Mouse (Mus musculus) CH12.LX (cell line): ENCODE data around the gene Rora. TPM values are rescaled to one million over a fixed set of nuclear protein-coding genes. Genes with fewer than 3 reads are reported as not detected.

Experiments
- DNase-seq: peaks from one replicate; pipeline ENCODE4 v3.0.0-alpha.2; 2013; ENCODE audit errors: extremely low read depth
- H3K27ac ChIP-seq: 2 replicates; pipeline ENCODE4 v1.5.1; 2012; ENCODE audit warnings: low read depth, mild to moderate bottlenecking, control low read depth, moderate library complexity; ENCODE audit not compliant: insufficient read depth
- H3K27me3 ChIP-seq: replicated peaks from 2 replicates; pipeline ENCODE3; 2012; ENCODE audit warnings: inconsistent platforms
- H3K36me3 ChIP-seq, 2 experiments: replicated peaks in 1 of 2; 2 replicates each; pipeline versions ENCODE3 to v1.6.1; 2012; ENCODE audit warnings: inconsistent platforms in 1 of 2, low read length in 1 of 2, mild to moderate bottlenecking in 1 of 2, mixed read lengths in 1 of 2, moderate library complexity in 1 of 2; ENCODE audit not compliant: control insufficient read depth in 1 of 2, insufficient read depth in 1 of 2
- H3K4me1 ChIP-seq, 2 experiments: 2 replicates each; pipeline ENCODE4 v1.6.1; 2012; ENCODE audit warnings: inconsistent platforms in 1 of 2, moderate library complexity in 1 of 2; ENCODE audit not compliant: insufficient read depth in 2 of 2, control insufficient read depth in 1 of 2
- H3K4me2 ChIP-seq: 2 replicates; pipeline ENCODE4 v1.6.1; 2012; ENCODE audit warnings: low read depth, mild to moderate bottlenecking, control low read depth; ENCODE audit not compliant: poor library complexity, insufficient read depth, severe bottlenecking
- H3K4me3 ChIP-seq, 3 experiments: fragments of 150-350 bp in 1 of 3; sonication (generic) in 1 of 3; replicated peaks in 1 of 3; 2 replicates each; pipeline versions ENCODE3 to v1.5.1; 2011 to 2012; ENCODE audit warnings: low read depth in 2 of 3, low read length in 2 of 3, mild to moderate bottlenecking in 2 of 3, moderate library complexity in 2 of 3, control low read depth in 1 of 3, improper control_type of control experiment in 1 of 3, inconsistent platforms in 1 of 3, mixed read lengths in 1 of 3; ENCODE audit not compliant: poor library complexity in 1 of 3
- H3K79me2 ChIP-seq: replicated peaks from 2 replicates; pipeline ENCODE4 v1.6.1; 2012; ENCODE audit warnings: mild to moderate bottlenecking, moderate library complexity; ENCODE audit not compliant: control insufficient read depth, poor library complexity, insufficient read depth, severe bottlenecking; ENCODE audit errors: extremely low read depth
- H3K9ac ChIP-seq: 2 replicates; pipeline ENCODE4 v1.6.1; 2012; ENCODE audit warnings: low read depth, mild to moderate bottlenecking, control low read depth, moderate library complexity; ENCODE audit not compliant: insufficient read depth
- H3K9me3 ChIP-seq: replicated peaks from 2 replicates; pipeline ENCODE3; 2012; ENCODE audit warnings: low read length, inconsistent platforms, mixed read lengths
- BHLHE40 ChIP-seq: IDR thresholded peaks from 2 replicates; pipeline ENCODE4 v1.6.1; 2011; ENCODE audit warnings: mild to moderate bottlenecking, low read depth, low read length, improper control_type of control experiment
- CHD1 ChIP-seq: IDR thresholded peaks from 2 replicates; pipeline ENCODE4 v1.6.1; 2012; ENCODE audit warnings: low read depth, low read length, improper control_type of control experiment, inconsistent platforms
- CTCF ChIP-seq, 2 experiments: IDR thresholded peaks in 1 of 2; conservative IDR thresholded peaks in 1 of 2; 2 replicates each; pipeline ENCODE4 v1.5.1; 2011 to 2012; ENCODE audit warnings: low read depth in 2 of 2, low read length in 2 of 2, improper control_type of control experiment in 1 of 2, inconsistent platforms in 1 of 2, mild to moderate bottlenecking in 1 of 2, moderate library complexity in 1 of 2
- E2F4 ChIP-seq: IDR thresholded peaks from 2 replicates; pipeline ENCODE4 v1.6.1; 2011; ENCODE audit warnings: low read depth, low read length, improper control_type of control experiment; ENCODE audit not compliant: insufficient replicate concordance
- ETS1 ChIP-seq: conservative IDR thresholded peaks from 2 replicates; pipeline ENCODE4 v1.6.1; 2012; ENCODE audit warnings: low read depth, mild to moderate bottlenecking, inconsistent platforms, low read length, improper control_type of control experiment, moderate library complexity
- GABPA ChIP-seq: IDR thresholded peaks from 2 replicates; pipeline ENCODE4 v1.6.1; 2012; ENCODE audit warnings: low read depth, low read length, improper control_type of control experiment, inconsistent platforms; ENCODE audit not compliant: insufficient replicate concordance
- HCFC1 ChIP-seq: IDR thresholded peaks from 2 replicates; pipeline ENCODE4 v1.6.1; 2012; ENCODE audit warnings: low read depth, mild to moderate bottlenecking, inconsistent platforms, low read length, improper control_type of control experiment
- IRF4 ChIP-seq: IDR thresholded peaks from 2 replicates; pipeline ENCODE4 v1.6.1; 2014; ENCODE audit warnings: low read depth, mild to moderate bottlenecking, inconsistent platforms, low read length, improper control_type of control experiment
- JUN ChIP-seq: IDR thresholded peaks from 2 replicates; pipeline ENCODE4 v1.6.1; 2011; ENCODE audit warnings: low read depth, mild to moderate bottlenecking, low read length, improper control_type of control experiment, moderate library complexity; ENCODE audit not compliant: insufficient read depth
- JUND ChIP-seq: conservative IDR thresholded peaks from 2 replicates; pipeline ENCODE4 v1.6.1; 2011; ENCODE audit warnings: low read depth, low read length, improper control_type of control experiment
- KAT2A ChIP-seq: IDR thresholded peaks from 2 replicates; pipeline ENCODE4 v1.6.1; 2012; ENCODE audit warnings: low read length, improper control_type of control experiment, inconsistent platforms; ENCODE audit not compliant: insufficient replicate concordance
- MAFK ChIP-seq: IDR thresholded peaks from 2 replicates; pipeline ENCODE4 v1.6.1; 2011; ENCODE audit warnings: low read length, improper control_type of control experiment; ENCODE audit not compliant: insufficient replicate concordance
- MAX ChIP-seq: IDR thresholded peaks from 2 replicates; pipeline ENCODE4 v1.6.1; 2011; ENCODE audit warnings: low read length, improper control_type of control experiment
- MEF2A ChIP-seq: IDR thresholded peaks from 2 replicates; pipeline ENCODE4 v1.6.1; 2014; ENCODE audit warnings: low read depth, mild to moderate bottlenecking, inconsistent platforms, low read length, improper control_type of control experiment, borderline replicate concordance
- MYC ChIP-seq: IDR thresholded peaks from 2 replicates; pipeline ENCODE4 v1.6.1; 2011; ENCODE audit warnings: low read depth, mild to moderate bottlenecking, improper control_type of control experiment, low read length
- NRF1 ChIP-seq: IDR thresholded peaks from 2 replicates; pipeline ENCODE4 v1.6.1; 2014; ENCODE audit warnings: low read depth, mild to moderate bottlenecking, inconsistent platforms, low read length, improper control_type of control experiment, moderate library complexity
- POLR2A ChIP-seq: IDR thresholded peaks from 2 replicates; pipeline ENCODE4 v1.6.1; 2011; ENCODE audit warnings: low read depth, mild to moderate bottlenecking, improper control_type of control experiment, low read length
- POLR2AphosphoS2 ChIP-seq: IDR thresholded peaks from 2 replicates; pipeline ENCODE4 v1.6.1; 2011; ENCODE audit warnings: low read depth, low read length, improper control_type of control experiment
- RAD21 ChIP-seq: IDR thresholded peaks from 2 replicates; pipeline ENCODE4 v1.6.1; 2011; ENCODE audit warnings: low read depth, mild to moderate bottlenecking, low read length, improper control_type of control experiment, moderate library complexity
- RCOR1 ChIP-seq: conservative IDR thresholded peaks from 2 replicates; pipeline ENCODE4 v1.6.1; 2012; ENCODE audit warnings: low read depth, mild to moderate bottlenecking, inconsistent platforms, low read length, improper control_type of control experiment
- TBP ChIP-seq: conservative IDR thresholded peaks from 2 replicates; pipeline ENCODE4 v1.6.1; 2011; ENCODE audit warnings: low read depth, low read length, improper control_type of control experiment
- USF1 ChIP-seq: IDR thresholded peaks from 2 replicates; pipeline ENCODE4 v1.6.1; 2014; ENCODE audit warnings: low read depth, mild to moderate bottlenecking, inconsistent platforms, low read length, improper control_type of control experiment
- ZMIZ1 ChIP-seq: IDR thresholded peaks from 2 replicates; pipeline ENCODE4 v1.6.1; 2012; ENCODE audit warnings: low read depth, mild to moderate bottlenecking, inconsistent platforms, low read length, improper control_type of control experiment
- ZNF384 ChIP-seq: IDR thresholded peaks from 2 replicates; pipeline ENCODE4 v1.6.1; 2012; ENCODE audit warnings: low read depth, low read length, improper control_type of control experiment, inconsistent platforms
- dilution Hi-C: fragments of 300-500 bp; cut with MboI; formaldehyde crosslinking; loops from 2 replicates; pipeline ENCODE4 v1.14.3; 2020; ENCODE audit warnings: low sequenced_read_pairs; ENCODE audit not compliant: extremely low pct_unique_long_range_greater_than_20kb, extremely low pct_ligation_motif_present
- in situ Hi-C: fragments of 300-500 bp; cut with MboI; formaldehyde crosslinking; loops from 3 replicates; pipeline ENCODE4 v1.14.3; 2019; ENCODE audit warnings: low sequenced_read_pairs, low pct_ligation_motif_present, low pct_unique_long_range_greater_than_20kb, mixed read lengths
- polyA plus RNA-seq: library from polyadenylated mRNA; unstranded; fragments of >175 nt; gene quantifications from 2 replicates; pipeline ENCODE4 v1.2.1, GENCODE M21; 2012; ENCODE audit warnings: low read depth; ENCODE audit not compliant: insufficient read length
- total RNA-seq, 2 experiments: library from RNA; depleted of rRNA; stranded (reverse); fragments of 300-350 nt in 1 of 2; fragments of >200 nt in 1 of 2; gene quantifications; 2 replicates each; pipeline ENCODE4 v1.2.3; 2012 to 2014

Rora gene
- total and polyA plus RNA-seq, 3 experiments = 0.36 to 0.66 (median 0.64) TPM

- no peaks in the 10 kb centered on the region for H3K4me1 ChIP-seq
- H3K27me3 ChIP-seq = no peaks in the 10 kb centered on the region
- no peak for DNase-seq
- TF ChIP-seq KAT2A = no peak
- TF ChIP-seq POLR2A = no peak
- TF ChIP-seq JUN = no peak
- no peak for TF ChIP-seq MAFK
- TF ChIP-seq USF1 = no peak
- TF ChIP-seq E2F4 = no peak
- TF ChIP-seq MEF2A = no peak
- no peak for TF ChIP-seq IRF4
- TF ChIP-seq ZMIZ1 = no peak
- no peak overlapping the region for H3K27ac ChIP-seq
- dilution Hi-C loops = no loop called here
- no peaks in the 10 kb centered on the region for H3K36me3 ChIP-seq
- no peak overlapping the region for H3K4me2 ChIP-seq
- H3K9me3 ChIP-seq = peaks cover 45% of the 10 kb centered on the region
- no peak overlapping the region for H3K9ac ChIP-seq
- no peaks in the 10 kb centered on the region for H3K79me2 ChIP-seq
- in situ Hi-C loops = no loop called here
- H3K4me3 ChIP-seq = no peak overlapping the region
Observed at GRCm38 (mm10) chr9:68805776-68806175, 152.2 kb downstream of the Rora start.

GRCm38 (mm10) chr9:68807735-68808134, 154.1 kb downstream of the Rora start:
- TF ChIP-seq POLR2AphosphoS2 = no peak
- TF ChIP-seq ZNF384 = no peak
- no peak for TF ChIP-seq MEF2A
- no peak for TF ChIP-seq JUND
- no peak for TF ChIP-seq HCFC1
- H3K4me2 ChIP-seq = no peak overlapping the region
- H3K4me3 ChIP-seq = no peak overlapping the region
- dilution Hi-C loops = no loop called here
- in situ Hi-C loops = no loop called here
- no peaks in the 10 kb centered on the region for H3K4me1 ChIP-seq
- H3K27me3 ChIP-seq = no peaks in the 10 kb centered on the region
- no peak overlapping the region for H3K9ac ChIP-seq
- DNase-seq = no peak
- H3K9me3 ChIP-seq = peaks cover 40% of the 10 kb centered on the region
- H3K27ac ChIP-seq = no peak overlapping the region
- no peaks in the 10 kb centered on the region for H3K79me2 ChIP-seq
- no peaks in the 10 kb centered on the region for H3K36me3 ChIP-seq

- Histone ChIP-seq H3K27ac (no peak overlapping the region), H3K4me1 (no peaks in the 10 kb centered on the region), H3K79me2 (no peaks in the 10 kb centered on the region), H3K4me3 (no peak overlapping the region), H3K9ac (no peak overlapping the region), H3K4me2 (no peak overlapping the region), H3K27me3 (no peaks in the 10 kb centered on the region), H3K9me3 (peaks cover 34% of the 10 kb centered on the region), H3K36me3 (no peaks in the 10 kb centered on the region)
- DNase-seq = no peak
- in situ Hi-C loops (no loop called here), dilution Hi-C loops (no loop called here)
- TF ChIP-seq ZMIZ1 (no peak), POLR2AphosphoS2 (no peak), E2F4 (no peak), TBP (no peak), CTCF (conservative IDR thresholded peaks at IDR 0.05 in 1 of 2, IDR thresholded peaks at IDR 0.05 in 1 of 2; ENCODE audit: low read depth in 2 of 2, low read length in 2 of 2) (no peak), MYC (no peak), MAX (no peak), RAD21 (no peak), RCOR1 (no peak), NRF1 (no peak), ETS1 (no peak), MEF2A (no peak), HCFC1 (no peak), BHLHE40 (no peak), USF1 (no peak), ZNF384 (no peak), CHD1 (no peak), KAT2A (no peak), MAFK (no peak), GABPA (no peak)
Observed at GRCm38 (mm10) chr9:68809536-68809935, 155.9 kb downstream of the Rora start.
